Mouse (Mus musculus): ENCODE data around the gene Mug1.
"Not testable (repeated sequence)": the region's sequence is repeated elsewhere in the genome, so short reads cannot be mapped to it uniquely, and the experiment has no call there.

Gene Mug1

DNA sequence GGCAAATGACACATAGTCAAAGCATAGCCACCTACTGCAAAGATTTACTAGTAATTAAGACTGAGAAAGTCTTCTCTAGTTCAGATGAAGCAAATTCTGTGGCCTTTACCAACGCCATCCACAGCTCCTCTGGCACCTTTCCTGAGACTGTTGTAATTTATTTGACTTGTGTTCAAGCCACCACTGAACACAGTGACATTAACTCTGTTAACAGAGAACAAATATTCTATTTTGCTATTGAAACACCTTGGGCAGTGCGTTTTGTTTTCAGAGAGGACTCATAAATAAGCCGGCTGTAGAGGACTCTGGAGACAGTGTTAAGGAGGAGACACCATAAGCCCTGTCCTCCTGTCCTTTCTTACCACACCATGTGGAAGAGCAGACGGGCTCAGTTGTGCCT, at the start of gene Mug1:
TSS of gene Mug1 (plus strand) at position 271 of the 400 bp plus-strand sequence.
- not testable (repeated sequence) for DNase-seq

DNA sequence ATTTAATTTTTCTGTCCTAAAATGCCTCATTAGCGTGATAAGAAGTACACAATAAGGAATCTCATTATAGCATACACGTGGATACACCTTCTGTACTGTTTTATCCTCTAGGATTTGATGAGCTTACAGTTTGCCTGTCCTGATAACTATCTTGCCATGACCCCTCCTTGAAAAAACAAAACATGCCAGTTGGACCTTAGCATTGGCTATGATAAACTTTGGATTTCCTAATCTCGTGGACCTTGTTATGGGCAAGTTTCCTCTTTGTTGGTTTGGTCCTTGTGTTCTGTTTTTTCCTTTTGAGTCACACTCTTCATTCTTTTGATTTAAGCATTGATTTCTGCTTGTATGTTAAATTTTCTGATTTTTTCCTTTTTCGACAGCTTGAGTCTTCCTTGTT, 10.3 kb upstream of the Mug1 start:
- DNase-seq: no peak

DNA sequence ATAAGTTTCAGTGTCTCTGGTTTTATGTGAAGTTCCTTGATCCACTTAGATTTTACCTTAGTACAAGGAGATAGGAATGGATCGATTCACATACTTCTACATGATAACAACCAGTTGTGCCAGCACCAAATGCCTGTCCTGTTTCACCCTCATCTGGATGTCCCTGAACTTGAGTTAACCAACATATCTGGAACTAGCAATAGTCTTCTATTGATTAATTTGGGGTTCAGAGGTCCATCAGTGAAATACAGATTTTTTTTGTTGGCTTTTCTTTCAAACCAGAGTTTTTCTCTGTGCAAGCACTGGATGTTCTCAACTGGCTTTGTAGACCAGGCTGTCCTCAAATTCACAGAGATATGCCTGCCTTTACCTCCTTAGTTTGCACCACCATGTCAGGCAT, 2.0 kb upstream of the Mug1 start:
- no peak for DNase-seq

DNA sequence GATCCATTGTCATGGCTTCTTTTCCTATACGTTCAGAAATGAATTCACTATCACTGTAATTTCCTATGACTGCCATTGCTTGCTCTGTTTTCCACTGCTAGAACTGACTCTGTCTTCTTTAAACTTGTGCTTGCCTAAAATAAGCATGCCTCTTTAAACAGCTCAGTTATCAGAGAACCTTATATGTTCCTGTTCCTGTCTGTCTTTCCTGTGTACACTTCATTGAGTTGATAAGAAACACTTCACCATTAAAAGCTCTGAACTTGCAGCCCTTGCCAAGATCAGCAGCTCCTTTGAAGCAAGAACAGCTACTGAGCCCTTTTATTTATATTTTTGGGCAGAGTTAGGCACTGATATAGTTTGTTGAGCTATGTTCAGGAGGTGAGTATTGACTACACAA, 10.0 kb downstream of the Mug1 start:
- no peak for DNase-seq

Data from cerebellum, postnatal 25 days (tissue).